Mouse (Mus musculus): Measurements from ENCODE around the gene Eci1.

The Eci1 gene

GRCm38 (mm10) chr17:24470701-24471527 is 44.5 kb downstream of the Eci1 start:
- in situ Hi-C loops (cut with MboI, MseI) = no loop called here

GRCm38 (mm10) chr17:24472512-24472911 is 46.1 kb downstream of the Eci1 start:
- in situ Hi-C loops (cut with MboI, MseI) = no loop called here

DNA sequence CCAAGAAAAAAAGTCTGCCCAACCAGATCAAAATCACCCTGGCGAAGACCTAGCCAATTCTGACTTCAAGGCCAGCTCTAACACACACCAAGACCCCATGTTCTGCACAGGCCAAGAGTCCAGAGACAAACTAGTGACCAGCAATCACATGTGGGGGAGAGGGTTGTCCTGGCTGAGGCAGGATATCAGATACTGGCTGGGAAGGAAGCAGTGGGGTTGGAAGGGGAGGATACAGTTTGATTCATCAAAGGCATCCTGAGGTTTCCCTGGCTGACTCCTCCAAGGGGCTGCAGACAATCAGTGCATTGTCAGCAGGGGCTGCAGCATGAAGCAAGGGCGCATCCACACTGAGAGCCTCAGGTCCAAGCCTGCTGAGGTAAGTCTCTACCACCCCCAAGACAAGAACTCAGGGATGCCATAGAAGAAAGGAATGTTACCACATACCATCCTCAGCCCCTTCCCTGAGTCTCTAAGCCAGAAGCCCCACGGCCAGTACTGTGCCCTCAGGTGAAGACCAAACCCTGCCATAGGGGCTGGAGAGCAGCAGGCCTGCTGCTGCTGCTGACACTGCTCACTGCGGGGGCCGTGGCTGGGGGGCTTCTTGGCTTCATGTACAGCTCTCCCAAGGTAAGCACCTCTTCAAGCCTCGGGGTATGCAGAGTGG is 47.3 kb downstream of the Eci1 start, which contains the start of gene Bricd5:
TSS of gene Bricd5 (plus strand) at position 273 of the 664 bp plus-strand sequence.
- in situ Hi-C loops (cut with MboI, MseI) = no loop called here

- in situ Hi-C loops (cut with MboI, MseI) = no loop called here
Measured at GRCm38 (mm10) chr17:24474557-24474956, 48.1 kb downstream of the Eci1 start.

DNA sequence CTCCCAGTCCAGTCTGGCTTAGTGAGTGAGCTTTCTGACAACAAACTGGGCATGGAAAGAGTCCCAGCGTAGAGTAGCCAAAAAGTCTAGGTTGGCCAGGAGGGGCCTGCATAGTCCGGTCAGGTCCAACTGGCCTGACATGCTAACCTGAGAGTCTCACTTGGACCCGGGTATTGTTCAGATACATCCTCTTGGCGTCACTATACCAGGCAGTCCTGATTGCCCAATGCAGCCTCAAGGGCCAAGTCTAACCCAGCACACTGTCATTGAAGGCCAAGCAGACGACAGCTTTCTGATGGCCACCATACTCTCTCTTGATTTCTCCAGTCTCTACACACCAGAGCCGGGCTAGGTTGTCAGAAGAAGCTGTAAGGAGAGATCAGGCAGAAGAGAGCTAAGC is 49.1 kb downstream of the Eci1 start:
- in situ Hi-C loops (cut with MboI, MseI) = no loop called here

DNA sequence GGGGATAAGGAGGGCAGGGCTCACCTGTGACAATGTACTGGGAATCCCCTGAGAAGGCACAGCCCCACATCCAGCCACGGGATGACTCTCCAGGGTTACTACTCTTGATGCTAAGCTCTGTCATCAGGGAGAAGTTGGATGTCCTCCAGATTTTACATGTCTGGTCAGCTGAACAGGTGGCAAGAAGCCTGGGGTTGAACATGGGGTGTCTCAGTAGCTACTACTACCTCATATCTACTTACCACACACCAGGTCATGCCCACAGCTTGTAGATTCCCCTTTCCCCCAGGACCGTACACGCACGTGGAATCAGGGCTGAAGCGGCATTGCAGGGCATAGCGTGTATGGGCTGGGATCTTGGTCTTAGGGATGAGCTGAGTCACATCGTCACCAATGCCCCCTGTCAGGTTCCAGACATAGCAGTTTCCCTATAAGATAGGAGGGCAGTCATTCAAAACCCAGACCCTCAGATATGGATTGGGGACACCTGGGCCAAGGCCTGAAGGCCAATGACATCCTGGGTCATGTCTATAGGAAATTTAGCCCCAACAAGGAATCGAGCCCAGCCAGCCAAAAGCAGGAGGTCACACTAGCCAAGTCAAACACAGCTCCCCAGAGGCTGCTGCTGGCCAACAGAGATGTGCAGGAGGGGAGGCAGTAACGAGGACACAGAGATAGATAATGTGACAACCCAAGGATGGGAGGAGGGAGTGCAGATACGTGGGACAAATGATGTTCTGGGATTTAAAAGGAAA is 49.8 kb downstream of the Eci1 start:
- in situ Hi-C loops (cut with MboI, MseI) = no loop called here

- in situ Hi-C loops (cut with MboI, MseI) = no loop called here
Measured at GRCm38 (mm10) chr17:24477053-24477984, 50.9 kb downstream of the Eci1 start.

- in situ Hi-C loops (cut with MboI, MseI) = no loop called here
Measured at GRCm38 (mm10) chr17:24477985-24478600, 51.7 kb downstream of the Eci1 start.

DNA sequence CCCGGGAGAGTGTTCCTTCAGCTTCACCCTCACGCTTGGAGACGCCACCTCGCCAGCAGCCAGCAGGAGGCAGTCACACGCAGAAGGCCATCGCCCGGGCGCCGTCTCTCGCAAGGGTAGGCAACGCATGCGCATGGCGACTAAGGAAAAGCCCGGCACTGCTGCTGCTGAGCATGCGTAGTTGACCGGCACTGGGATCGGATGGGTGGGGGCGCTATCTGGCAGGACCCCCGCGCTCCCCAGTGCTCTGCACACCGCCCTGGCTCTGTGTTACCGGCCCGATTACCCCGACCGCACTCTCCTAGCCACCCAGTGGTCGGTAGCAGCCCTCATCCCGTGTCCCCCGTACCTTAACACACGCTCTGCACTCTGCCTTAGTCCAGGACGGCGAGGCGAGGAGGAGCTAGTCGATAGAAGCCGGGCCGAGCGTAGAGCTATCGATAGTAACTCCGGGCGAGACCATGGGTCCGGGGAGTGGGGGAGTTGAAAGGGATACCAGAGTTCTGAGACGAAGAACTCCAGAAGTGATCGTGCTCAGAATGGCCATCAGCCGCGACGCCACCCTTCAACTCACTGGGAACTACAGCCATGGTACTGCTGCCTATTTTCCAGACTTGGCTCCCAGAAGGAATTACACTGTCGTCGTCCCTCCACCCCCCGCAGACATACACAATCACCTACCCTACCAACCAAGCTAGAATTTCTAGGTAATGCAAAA is 52.4 kb downstream of the Eci1 start, which contains the start of gene Mlst8:
TSS of gene Mlst8 (minus strand) at position 416 of the 718 bp plus-strand sequence.
- in situ Hi-C loops (cut with MboI, MseI) = no loop called here

- in situ Hi-C loops (cut with MboI, MseI) = no loop called here
Measured at GRCm38 (mm10) chr17:24479431-24479830, 53.0 kb downstream of the Eci1 start.

DNA sequence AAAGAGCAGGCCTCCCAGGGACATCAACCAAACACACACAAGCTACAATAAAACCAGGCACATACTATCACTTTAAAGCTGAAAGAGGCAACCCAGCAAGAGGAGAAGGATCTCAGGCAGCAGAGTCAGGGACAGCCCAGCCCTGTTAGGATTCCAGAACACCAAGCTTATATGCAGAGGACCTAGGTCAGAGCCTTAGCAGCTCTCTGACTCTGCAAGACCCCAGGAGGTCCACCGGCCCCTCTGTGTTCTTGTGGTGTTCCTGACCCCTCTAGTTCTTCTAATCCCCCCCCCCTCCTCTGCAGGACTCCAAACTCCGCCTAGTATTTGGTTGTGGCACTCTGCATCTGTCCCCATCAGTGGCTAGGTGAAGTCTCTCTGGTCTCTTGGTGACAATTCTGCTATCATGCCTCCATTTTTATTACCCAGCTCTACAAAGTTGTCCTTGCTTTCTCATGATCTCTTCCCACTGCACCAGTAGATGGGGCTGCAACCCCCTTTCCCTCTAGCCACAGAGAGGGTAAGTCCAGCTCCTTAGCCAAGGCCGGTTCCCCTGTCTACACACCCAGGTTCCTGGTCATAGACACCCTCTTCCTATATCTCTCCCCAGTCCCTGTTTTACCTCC is 53.9 kb downstream of the Eci1 start:
- in situ Hi-C loops (cut with MboI, MseI) = no loop called here

DNA sequence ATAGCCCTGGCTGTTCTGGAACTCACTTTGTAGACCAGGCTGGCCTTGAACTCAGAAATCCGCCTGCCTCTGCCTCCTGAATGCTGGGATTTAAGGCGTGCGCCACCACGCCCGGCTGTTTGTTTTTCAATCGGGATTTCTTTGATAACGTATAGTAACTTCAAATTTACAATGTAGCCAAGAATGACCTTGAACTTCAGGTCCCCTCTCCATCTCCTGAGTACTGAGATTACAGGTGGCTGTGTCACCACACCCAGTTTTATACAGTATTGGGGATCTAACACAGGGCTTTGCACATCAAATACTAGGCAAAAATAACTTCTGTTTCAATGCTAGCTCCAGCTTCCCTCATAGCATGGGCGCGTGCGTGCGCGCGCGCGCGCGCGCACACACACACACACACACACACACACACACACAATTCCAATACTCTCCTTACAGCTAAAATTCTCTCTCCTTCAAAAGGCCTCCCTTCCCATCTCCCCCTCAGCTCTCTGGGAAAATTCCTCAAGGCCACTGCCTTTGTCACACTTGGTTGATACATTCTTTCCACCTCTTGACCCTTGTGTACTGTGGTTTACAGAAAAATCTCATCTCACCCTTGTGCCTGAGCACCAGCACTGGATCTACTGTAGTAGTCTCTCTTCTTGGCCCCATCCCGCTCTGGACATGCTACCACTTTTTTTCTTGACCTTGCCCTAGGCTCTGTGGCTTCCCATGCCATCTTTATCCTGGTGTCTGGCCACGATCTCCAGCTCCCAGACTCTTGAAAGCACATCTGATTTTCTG is 54.8 kb downstream of the Eci1 start:
- in situ Hi-C loops (cut with MboI, MseI) = no loop called here

- in situ Hi-C loops (cut with MboI, MseI) = no loop called here
Measured at GRCm38 (mm10) chr17:24483495-24483894, 57.1 kb downstream of the Eci1 start.

DNA sequence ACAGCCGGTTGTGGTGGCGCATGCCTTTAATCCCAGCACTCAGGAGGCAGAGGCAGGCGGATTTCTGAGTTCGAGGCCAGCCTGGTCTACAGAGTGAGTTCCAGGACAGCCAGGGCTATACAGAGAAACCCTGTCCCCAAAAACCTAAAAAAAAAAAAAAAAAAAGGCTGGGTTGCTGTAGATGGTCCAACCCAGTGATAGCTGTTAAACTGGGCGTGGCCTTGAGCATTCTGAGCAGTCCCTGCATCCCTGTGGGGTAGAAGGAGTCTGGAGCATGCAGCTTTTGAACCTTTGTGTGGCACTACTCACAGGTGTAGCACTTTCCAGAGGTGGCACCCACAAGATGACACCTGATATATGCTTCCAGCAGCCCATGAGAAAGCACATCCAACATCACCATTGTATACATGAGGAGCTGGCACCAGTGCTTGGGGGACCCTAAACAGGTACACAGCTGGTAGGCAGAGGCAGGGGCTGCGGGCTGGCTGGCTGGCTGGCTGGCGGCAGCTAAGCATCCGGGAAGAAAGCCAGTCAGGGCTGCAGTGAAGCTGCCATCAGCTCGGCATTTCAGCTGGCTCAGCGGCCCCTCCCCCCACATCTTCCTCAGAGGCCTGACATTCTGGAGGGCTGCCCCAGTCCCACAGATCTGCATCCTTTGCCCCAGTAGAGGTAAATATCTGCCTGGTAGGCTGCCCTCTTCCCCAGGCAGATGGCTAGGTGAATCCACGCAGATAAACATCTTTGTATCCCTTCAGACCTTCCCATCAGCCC is 58.8 kb downstream of the Eci1 start:
- in situ Hi-C loops (cut with MboI, MseI) = no loop called here

DNA sequence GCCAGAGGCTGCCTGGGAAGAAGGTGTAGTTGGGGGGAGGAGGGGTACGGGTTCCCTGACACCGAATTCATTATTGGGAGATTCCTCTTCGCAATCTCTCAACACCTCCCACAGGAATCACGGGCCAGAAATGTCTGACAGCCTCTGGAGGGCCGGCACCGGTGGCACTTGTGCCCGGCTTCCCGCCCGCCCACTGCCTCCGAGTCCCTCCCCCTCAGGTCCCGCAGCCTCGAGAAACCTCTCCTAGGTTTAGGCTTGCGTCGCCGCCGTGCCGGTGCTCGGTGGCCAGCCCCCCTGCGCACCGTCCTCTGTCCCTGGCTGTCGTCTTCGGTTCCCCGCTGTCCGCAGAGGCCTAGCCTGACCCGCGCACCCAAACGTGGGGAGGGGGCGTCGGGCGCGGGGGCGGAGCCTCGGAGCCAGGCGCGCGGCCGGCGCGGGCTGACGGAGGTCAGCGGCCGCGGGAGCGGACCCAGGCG is 61.8 kb downstream of the Eci1 start, which contains the start of gene Caskin1:
TSS of gene Caskin1 (plus strand) at position 416 of the 476 bp plus-strand sequence.
- in situ Hi-C loops (cut with MboI, MseI) = no loop called here

GRCm38 (mm10) chr17:24488662-24489264 is 62.3 kb downstream of the Eci1 start:
- in situ Hi-C loops (cut with MboI, MseI) = no loop called here

All from regulatory T cell (primary cell).